Mouse (Mus musculus): Measurements from ENCODE around the gene Gpr39.

The Gpr39 gene

DNA sequence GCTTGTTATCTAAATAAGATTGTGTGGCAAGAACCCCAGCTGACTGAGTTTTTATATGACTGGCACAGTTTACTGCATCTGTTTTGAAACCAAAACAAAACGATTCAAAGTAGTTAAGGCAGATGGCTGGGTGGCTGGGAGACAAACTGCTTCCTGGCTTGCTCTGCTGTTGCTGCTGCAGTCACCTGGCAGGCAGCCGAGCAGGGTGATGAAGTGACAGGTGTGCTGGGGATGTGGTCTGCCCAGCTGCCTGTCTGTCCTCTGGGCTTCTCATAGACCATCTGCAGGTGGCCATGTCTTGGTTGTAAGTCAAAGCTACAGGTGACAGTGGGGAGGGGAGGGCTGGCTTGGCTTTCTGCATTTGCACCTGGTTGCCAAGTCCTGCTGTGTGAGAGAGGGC, 131.6 kb downstream of the Gpr39 start:
- DNase-seq (ENCODE audit: low read depth in 1 of 2, low spot score in 2 of 2): no peak

DNA sequence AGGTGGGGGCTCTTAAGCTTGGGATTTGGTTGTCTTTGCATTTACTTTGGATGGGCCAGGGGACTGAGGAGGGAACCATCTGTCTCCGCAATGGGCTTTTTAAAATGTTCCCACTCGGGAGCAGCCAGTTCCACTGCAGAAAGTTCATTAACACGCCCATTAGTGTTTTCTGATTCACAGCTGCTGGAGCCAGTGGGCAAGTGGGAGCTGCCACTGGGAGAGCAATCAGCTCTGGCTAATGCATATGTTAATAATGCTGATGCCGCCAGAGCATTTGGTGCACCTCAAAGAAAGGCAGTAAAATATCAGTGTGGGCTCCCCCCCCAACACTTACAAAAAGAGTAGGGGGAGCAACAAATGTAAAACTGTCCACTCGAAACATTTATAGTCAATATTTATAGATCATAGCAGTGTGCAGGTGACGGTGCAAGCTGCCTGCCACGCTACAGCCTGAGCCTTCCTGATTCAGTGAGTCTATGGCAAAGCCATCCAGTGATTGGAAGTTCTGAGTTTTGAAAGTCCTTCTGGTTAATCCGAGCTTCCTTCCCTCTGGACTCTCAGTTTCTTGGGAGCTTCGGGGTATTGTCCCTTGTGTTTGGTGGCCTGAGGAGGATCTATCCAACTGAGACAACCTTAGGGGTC, 136.5 kb downstream of the Gpr39 start:
- DNase-seq (ENCODE audit: low read depth in 1 of 2, low spot score in 2 of 2): no peak

- DNase-seq (ENCODE audit: low read depth in 1 of 2, low spot score in 2 of 2): no peak
These were observed 144.3 kb downstream of the Gpr39 start for GRCm38 (mm10) chr1:125821101-125821500.

- DNase-seq (ENCODE audit: low read depth in 1 of 2, low spot score in 2 of 2): no peak
These were observed 146.8 kb downstream of the Gpr39 start for GRCm38 (mm10) chr1:125823611-125824010.

- no peak for DNase-seq (ENCODE audit: low read depth in 1 of 2, low spot score in 2 of 2)
These were observed 160.7 kb downstream of the Gpr39 start for GRCm38 (mm10) chr1:125837507-125837906.

DNA sequence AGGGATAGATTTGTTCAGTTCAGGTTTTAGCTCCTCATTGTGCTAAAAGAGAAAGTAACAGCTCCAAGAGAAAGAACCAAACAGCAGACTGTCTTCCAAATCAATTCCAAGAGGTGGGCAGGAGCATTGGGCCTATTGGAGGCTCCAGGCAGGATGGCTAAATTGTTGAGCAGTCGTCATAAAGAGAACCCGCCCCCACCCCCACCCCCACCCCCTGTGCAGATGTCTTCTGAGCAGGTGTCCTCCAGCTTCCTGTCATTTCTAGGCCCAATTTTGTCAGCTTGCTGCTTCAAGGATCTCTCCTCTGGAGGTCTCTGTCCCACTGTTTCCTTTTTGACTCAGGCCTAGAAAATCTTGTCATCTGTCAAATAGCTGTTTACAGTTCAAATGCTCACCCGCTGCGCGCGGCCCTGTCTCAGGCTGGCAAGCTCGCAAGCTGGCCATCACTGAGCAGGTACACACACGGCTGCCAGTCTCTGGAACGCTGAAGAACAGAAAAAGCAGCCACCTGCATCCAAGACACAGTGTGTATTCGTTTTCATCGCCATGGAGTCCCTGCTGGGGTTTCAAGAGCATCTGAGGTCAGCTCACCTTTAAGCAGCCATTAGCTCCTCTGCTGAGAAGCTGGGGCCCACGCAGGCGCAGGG, 163.1 kb downstream of the Gpr39 start:
- DNase-seq (ENCODE audit: low read depth in 1 of 2, low spot score in 2 of 2): no peak

- DNase-seq (ENCODE audit: low read depth in 1 of 2, low spot score in 2 of 2): no peak
These were observed 177.9 kb downstream of the Gpr39 start for GRCm38 (mm10) chr1:125854646-125855045.

DNA sequence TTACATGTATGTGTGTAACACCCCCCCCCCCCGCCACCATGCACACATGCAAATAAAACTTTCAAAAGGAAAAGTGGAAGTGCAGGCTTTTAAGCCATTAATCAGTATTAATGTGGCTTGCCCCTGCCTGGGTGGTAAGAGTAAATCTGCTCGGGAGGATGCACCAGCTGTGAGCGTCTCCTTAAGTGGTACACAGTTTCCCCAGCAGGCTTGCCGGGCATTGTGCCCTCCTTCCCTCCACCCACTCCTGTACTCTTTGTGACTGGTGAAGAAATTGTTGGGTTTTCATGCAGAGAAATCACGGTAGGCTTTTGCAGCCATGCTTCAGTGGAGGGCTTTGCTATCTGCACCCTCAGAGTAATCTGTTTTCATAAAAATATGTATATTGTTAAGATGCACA, 181.8 kb downstream of the Gpr39 start:
- DNase-seq (ENCODE audit: low read depth in 1 of 2, low spot score in 2 of 2): no peak

DNA sequence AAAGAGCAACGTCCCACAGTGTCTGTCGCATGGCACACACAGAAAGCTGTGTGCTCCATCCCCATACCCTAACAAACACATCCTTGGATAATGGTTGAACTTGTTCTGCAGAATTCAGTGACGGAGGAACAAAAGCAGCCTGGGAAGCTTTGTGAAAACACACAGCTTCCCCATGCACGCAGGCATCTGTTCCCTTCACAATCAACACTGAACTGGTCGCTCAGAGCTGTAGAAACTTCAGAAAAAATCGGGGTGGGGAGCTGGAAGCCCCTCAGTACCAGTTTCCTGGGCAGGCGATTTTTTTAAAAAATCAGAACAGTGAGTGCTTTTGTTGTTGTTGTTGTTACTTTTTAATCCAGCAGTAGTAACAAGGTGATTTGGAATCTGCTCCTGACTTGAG, 193.3 kb downstream of the Gpr39 start:
- no peak for DNase-seq (ENCODE audit: low read depth in 1 of 2, low spot score in 2 of 2)

DNA sequence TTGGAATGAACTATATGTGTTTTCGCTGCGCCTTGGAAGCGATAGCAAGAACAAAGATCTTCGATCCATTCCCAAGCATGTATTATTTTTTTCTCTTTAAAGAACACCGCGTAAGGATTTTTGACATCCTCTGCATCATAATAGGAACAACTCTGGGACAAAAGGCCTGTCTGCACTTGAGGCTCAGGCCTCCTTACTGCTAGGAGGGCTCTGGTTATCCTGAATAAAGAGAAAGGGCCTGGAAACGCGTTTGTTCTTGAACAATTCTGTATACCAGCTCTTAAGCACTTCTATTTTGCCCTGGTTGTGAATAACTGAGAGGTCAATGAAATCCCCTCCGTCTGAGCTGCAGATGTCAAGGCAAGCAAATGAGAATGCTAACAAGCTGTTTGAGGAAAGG, 216.4 kb downstream of the Gpr39 start:
- DNase-seq (ENCODE audit: low read depth in 1 of 2, low spot score in 2 of 2): no peak

- DNase-seq (ENCODE audit: low read depth in 1 of 2, low spot score in 2 of 2): no peak
These were observed 233.5 kb downstream of the Gpr39 start for GRCm38 (mm10) chr1:125910211-125910870.

DNA sequence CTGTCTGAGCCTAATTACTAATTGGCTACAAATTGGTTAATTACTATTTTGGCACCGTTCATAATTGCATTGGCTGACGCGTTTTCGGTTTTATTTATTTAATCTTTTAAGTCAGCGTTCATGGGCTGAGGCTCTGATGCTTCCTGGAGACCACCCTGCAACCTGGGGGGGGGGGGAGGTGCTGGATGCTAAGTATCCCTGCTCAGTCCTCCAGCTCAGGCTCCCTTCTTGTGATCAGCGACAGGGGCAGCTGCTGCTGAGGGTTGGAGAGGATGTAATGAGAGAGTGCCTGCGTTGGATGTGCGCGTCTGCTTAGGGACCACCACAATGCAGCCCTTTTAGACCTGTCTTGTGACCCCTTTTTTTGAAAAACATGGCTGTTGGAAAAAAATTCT, 234.1 kb downstream of the Gpr39 start:
- no peak for DNase-seq (ENCODE audit: low read depth in 1 of 2, low spot score in 2 of 2)

GRCm38 (mm10) chr1:125911337-125911900, 234.6 kb downstream of the Gpr39 start:
- no peak for DNase-seq (ENCODE audit: low read depth in 1 of 2, low spot score in 2 of 2)

DNA sequence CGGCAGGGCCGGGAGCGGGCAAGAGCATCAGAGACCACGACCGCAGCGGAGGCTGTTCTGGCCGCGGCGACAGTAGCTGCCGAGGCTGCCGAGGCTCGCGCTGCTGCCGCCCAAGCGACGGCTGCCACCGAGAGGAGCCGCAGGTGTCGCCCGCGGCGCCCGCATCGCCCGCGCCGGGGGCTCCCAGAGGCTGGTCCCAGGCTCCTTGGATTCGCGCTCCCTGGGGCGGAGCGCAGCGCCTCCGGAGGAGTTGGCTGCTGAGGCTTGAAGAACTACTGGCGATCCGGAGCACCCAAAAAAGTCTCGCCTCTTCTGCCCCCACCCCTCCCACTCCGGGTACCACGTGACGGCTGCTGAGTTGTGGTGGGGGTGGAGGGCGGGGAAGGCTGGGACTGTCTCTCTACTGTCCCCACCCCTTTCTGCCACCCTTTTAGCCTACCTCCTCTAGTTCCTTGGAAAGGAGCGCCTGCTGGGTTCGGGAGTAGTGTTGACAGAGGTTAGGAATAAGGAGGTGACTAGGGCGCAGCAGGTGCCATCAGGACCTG, 235.2 kb downstream of the Gpr39 start:
- DNase-seq (ENCODE audit: low read depth in 1 of 2, low spot score in 2 of 2): no peak

GRCm38 (mm10) chr1:125912601-125913600, 236.1 kb downstream of the Gpr39 start, which contains the start of gene Lypd1:
Lypd1 (minus strand) TSS chr1:125913101.
- DNase-seq (ENCODE audit: low read depth in 1 of 2, low spot score in 2 of 2): no peak

DNA sequence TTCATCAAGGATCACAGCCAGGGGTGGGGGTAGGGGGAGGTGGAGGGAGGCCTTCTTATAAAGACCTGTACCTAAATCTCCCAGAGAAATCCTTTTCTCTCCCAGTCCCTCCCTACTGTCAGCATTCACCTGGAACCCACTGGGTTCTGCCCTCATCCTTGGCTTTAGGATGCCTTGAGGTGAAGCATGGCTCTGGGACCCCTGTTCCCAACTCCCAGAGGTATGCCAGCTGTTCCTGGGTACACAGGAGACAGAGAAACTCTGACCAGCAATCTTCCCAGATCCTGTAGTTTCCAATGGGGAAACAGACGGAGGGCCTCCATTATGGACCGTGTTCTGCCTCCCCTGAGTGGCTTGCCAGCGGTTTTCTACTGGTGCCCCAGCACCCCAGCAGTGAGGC, 243.9 kb downstream of the Gpr39 start:
- no peak for DNase-seq (ENCODE audit: low read depth in 1 of 2, low spot score in 2 of 2)

DNA sequence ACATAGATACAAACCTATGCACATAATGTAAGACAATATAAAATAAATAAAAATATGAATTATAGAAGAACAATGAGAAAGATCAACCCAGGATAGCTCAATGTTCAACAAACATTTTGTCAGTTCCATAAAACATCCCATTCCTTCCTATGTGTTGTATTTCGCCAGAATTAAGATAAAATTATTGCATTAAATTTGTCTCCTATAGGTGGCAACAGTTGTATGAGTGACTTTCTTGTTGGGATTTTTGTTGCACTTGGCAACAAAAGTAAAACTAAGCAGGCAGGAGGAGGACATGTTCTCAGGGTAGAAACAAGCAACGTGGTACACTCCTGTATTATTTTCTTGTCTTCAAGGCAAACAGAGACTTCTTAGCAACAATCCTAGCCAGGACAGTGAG, 246.3 kb downstream of the Gpr39 start:
- no peak for DNase-seq (ENCODE audit: low read depth in 1 of 2, low spot score in 2 of 2)
